Mouse (Mus musculus) kidney, embryonic 16.5 days (tissue): ENCODE measurements at regions not wholly inside any gene's neighbourhood (a gene's known extent, or its start where the extent isn't known, plus 50 kb on each side); places are given as distances from the start of the nearest gene placed in this dataset.
A peak's percentile ranks its signal among the peaks of the same experiment; 100 is the strongest.
"Not testable (repeated sequence)": the region's sequence is repeated elsewhere in the genome, so short reads cannot be mapped to it uniquely, and the experiment has no call there.

Source experiments
- ATAC-seq: fragments of 200-750 bp; cut with Nextera tagmentation; 2 replicates; pipeline ENCODE4 v1.8.0; 2017; ENCODE audit warnings: moderate TSS enrichment; ENCODE audit not compliant: low FRiP score, low TSS enrichment
- H3K27ac ChIP-seq: fragments of 300-500 bp; sonication (generic); 2 replicates; pipeline ENCODE4 v1.5.1; 2014; ENCODE audit warnings: low read length
- H3K27me3 ChIP-seq: fragments of 300-500 bp; sonication (generic); 2 replicates; pipeline ENCODE4 v1.6.1; 2014; ENCODE audit warnings: low read length, control low read depth, mixed read lengths; ENCODE audit not compliant: insufficient read depth
- H3K36me3 ChIP-seq: fragments of 300-500 bp; sonication (generic); 2 replicates; pipeline ENCODE4 v1.6.1; 2014; ENCODE audit warnings: low read length, control low read depth, mixed read lengths; ENCODE audit not compliant: insufficient read depth
- H3K4me1 ChIP-seq: fragments of 300-500 bp; sonication (generic); 2 replicates; pipeline ENCODE4 v1.6.1; 2014; ENCODE audit warnings: low read length, control low read depth, mixed read lengths; ENCODE audit not compliant: insufficient read depth
- H3K4me2 ChIP-seq: fragments of 300-500 bp; sonication (generic); replicated peaks from 2 replicates; pipeline ENCODE4 v1.6.1; 2014; ENCODE audit warnings: low read depth, low read length
- H3K4me3 ChIP-seq: fragments of 300-500 bp; sonication (generic); 2 replicates; pipeline ENCODE4 v1.5.1; 2014; ENCODE audit warnings: mild to moderate bottlenecking, low read length
- H3K9ac ChIP-seq: fragments of 300-500 bp; sonication (generic); replicated peaks from 2 replicates; pipeline ENCODE4 v1.6.1; 2014; ENCODE audit warnings: low read length
- H3K9me3 ChIP-seq: fragments of 300-500 bp; sonication (generic); 2 replicates; pipeline ENCODE4 v1.6.1; 2016; ENCODE audit warnings: low read length, control low read depth
- WGBS: fragments of 180-500 bp; shearing (Covaris S2); extraction: QIAGEN DNeasy Blood & Tissue Kit; methylation state at CpG from one replicate; pipeline ENCODE4 v1.1.7; 2014; 5-methylcytosine and 5-hydroxymethylcytosine counted together

DNA sequence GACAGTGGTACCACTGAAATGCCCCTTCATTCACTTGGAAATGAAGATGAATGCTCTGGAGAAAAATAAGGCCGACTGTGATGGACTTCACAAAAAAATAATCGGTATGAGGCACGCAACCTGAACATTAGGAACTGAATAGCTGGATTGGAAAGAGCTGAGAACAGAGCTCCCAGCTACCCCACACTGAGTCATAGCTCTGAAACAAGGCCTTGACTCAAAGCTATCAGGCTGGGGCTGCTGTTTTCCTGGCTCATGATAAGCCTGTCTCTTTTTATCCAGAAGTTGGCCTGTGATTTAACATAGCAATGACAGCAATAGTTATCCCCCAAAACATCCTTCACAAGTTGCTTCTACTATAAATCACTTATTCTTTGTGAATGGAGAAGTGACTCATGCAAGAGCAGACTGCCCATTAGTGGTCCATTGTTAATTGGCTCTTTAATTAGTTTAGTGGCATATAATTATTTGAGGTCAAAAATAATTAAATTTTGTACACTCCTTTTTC, 306.9 kb upstream of the Hand2 start:
- Histone ChIP-seq H3K4me2 (no peak overlapping the region), H3K27me3 (no peaks in the 10 kb centered on the region), H3K4me3 (no peak overlapping the region), H3K4me1 (no peaks in the 10 kb centered on the region), H3K27ac (no peak overlapping the region), H3K36me3 (no peaks in the 10 kb centered on the region), H3K9me3 (no peaks in the 10 kb centered on the region), H3K9ac (no peak overlapping the region)
- WGBS: 69% methylated on average over 3 of the region's 3 CpGs
- no peak for ATAC-seq

GRCm38 (mm10) chr8:57016329-57016728, 304.5 kb upstream of the Hand2 start:
- Histone ChIP-seq H3K27me3 (no peaks in the 10 kb centered on the region), H3K36me3 (no peaks in the 10 kb centered on the region), H3K4me1 (no peaks in the 10 kb centered on the region), H3K9me3 (no peaks in the 10 kb centered on the region), H3K27ac (no peak overlapping the region), H3K4me3 (no peak overlapping the region), H3K9ac (no peak overlapping the region), H3K4me2 (no peak overlapping the region)
- ATAC-seq: no peak
- 70% methylated on average over 3 of the region's 3 CpGs for WGBS

DNA sequence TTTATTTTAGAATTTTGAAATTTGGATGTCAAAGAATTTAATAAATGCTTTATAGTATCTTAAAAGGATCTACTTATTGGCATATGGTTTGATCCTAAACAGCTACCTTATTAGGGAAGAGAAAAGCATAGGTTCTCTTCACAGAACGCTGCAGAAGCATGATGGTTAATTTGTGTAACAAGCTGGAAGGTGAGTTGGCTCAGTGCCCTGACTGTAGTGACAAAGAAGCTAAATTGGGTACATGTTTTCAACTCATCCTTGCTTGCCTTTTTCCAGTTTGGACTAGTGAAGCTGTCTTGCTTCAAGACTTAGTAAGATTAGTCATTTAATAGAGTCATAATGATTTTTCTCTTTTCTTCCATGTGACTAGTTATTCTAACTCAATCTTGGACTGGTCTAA, 292.7 kb upstream of the Hand2 start:
- H3K9ac ChIP-seq, H3K4me2 ChIP-seq, H3K27ac ChIP-seq, H3K4me1 ChIP-seq, H3K36me3 ChIP-seq, H3K4me3 ChIP-seq, ATAC-seq, H3K9me3 ChIP-seq, H3K27me3 ChIP-seq: not testable (repeated sequence)
- 82% methylated on average over 1 of the region's 1 CpGs for WGBS

DNA sequence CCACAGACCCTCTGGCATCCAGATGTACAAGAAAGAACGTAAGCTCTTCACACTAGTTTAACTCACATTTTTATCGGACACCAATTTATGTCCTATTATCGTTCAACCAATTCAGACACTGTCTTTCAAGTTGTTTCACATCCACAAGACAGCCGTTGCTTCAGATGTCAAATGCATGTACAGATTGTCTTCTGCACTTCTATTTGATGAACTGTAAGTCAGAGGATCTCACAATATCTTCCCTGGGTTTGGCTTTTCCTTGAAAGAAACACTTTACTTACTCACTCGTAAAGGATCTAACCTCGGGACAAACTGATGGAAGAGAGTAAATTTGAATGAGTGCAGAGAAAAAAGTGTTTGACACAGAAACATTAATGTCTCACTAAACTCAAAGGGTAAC, 272.3 kb upstream of the Hand2 start:
- 89% methylated on average over 6 of the region's 6 CpGs for WGBS
- Histone ChIP-seq H3K4me3 (no peak overlapping the region), H3K27ac (no peak overlapping the region)

GRCm38 (mm10) chr8:57048909-57049308, 271.9 kb upstream of the Hand2 start:
- no peak overlapping the region for H3K4me2 ChIP-seq
- H3K4me3 ChIP-seq: no peak overlapping the region
- no peaks in the 10 kb centered on the region for H3K36me3 ChIP-seq
- H3K9ac ChIP-seq: no peak overlapping the region
- no peaks in the 10 kb centered on the region for H3K27me3 ChIP-seq
- no peak overlapping the region for H3K27ac ChIP-seq
- ATAC-seq: no peak
- WGBS: 79% methylated on average over 3 of the region's 3 CpGs
- no peaks in the 10 kb centered on the region for H3K9me3 ChIP-seq
- H3K4me1 ChIP-seq: no peaks in the 10 kb centered on the region

More for the DNA sequence above, 272.3 kb upstream of the Hand2 start:
- no peaks in the 10 kb centered on the region for H3K27me3 ChIP-seq
- H3K4me2 ChIP-seq: no peak overlapping the region
- no peaks in the 10 kb centered on the region for H3K9me3 ChIP-seq
- no peaks in the 10 kb centered on the region for H3K4me1 ChIP-seq
- no peaks in the 10 kb centered on the region for H3K36me3 ChIP-seq
- ATAC-seq: no peak
- H3K9ac ChIP-seq: no peak overlapping the region

DNA sequence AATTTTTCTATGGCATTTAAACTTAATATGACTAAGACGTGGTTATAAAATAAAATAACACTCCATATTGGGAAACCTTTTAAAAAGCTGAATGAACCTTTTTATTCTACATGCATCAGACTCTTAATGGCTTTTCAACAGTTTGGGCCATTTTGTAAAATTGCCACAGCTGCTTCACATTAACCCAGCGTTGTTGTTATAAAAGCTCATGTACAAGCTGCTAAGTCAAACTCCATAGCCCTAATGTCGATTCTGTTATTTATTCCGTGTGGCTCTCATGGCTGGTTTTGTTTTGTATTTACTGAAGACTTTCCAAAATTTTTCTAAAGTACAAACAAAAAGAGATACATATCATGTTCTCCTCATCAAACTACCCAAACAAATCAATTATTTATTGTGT, 268.1 kb upstream of the Hand2 start:
- 64% methylated on average over 4 of the region's 4 CpGs for WGBS

GRCm38 (mm10) chr8:57076995-57077394, 243.8 kb upstream of the Hand2 start:
- no peak overlapping the region for H3K4me2 ChIP-seq
- no peak overlapping the region for H3K27ac ChIP-seq
- no peaks in the 10 kb centered on the region for H3K36me3 ChIP-seq
- ATAC-seq: no peak
- no peaks in the 10 kb centered on the region for H3K27me3 ChIP-seq
- no peaks in the 10 kb centered on the region for H3K4me1 ChIP-seq
- no peaks in the 10 kb centered on the region for H3K9me3 ChIP-seq
- no peak overlapping the region for H3K9ac ChIP-seq
- 89% methylated on average over 8 of the region's 8 CpGs for WGBS
- no peak overlapping the region for H3K4me3 ChIP-seq

More for the DNA sequence above, 268.1 kb upstream of the Hand2 start:
- H3K27ac ChIP-seq: no peak overlapping the region
- no peaks in the 10 kb centered on the region for H3K9me3 ChIP-seq
- no peaks in the 10 kb centered on the region for H3K27me3 ChIP-seq
- no peak overlapping the region for H3K4me2 ChIP-seq
- H3K4me3 ChIP-seq: no peak overlapping the region
- H3K36me3 ChIP-seq: no peaks in the 10 kb centered on the region
- H3K9ac ChIP-seq: no peak overlapping the region
- ATAC-seq: no peak
- H3K4me1 ChIP-seq: no peaks in the 10 kb centered on the region

DNA sequence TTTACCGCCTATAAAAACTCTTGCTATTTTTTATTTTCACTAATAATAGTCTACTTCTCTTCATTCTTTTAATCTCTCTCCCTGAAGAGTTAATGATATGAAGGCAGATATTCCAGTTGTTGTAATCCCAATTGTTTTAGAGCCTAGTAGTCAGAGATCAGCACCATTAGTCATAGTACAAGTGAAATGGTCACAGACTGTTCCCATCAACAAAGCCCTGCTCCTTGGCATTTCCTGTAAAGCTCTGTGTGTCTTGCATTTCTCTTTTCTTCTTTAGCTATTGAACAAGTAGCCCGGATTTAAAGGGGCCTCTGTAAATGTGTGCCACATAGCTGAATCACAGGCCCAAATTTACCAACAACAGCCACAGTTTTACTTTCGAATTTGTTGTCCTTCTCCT, 234.0 kb upstream of the Hand2 start:
- H3K4me1 ChIP-seq: no peaks in the 10 kb centered on the region
- H3K27me3 ChIP-seq: no peaks in the 10 kb centered on the region
- 86% methylated on average over 3 of the region's 3 CpGs for WGBS

GRCm38 (mm10) chr8:57092403-57092802, 228.4 kb upstream of the Hand2 start:
- Histone ChIP-seq H3K4me2 (no peak overlapping the region), H3K4me1 (no peaks in the 10 kb centered on the region), H3K27ac (no peak overlapping the region), H3K9ac (no peak overlapping the region), H3K9me3 (no peaks in the 10 kb centered on the region), H3K36me3 (no peaks in the 10 kb centered on the region), H3K4me3 (no peak overlapping the region), H3K27me3 (no peaks in the 10 kb centered on the region)
- peak; percentile 86 for ATAC-seq
- 52% methylated on average over 4 of the region's 4 CpGs for WGBS

More for the DNA sequence above, 234.0 kb upstream of the Hand2 start:
- no peaks in the 10 kb centered on the region for H3K9me3 ChIP-seq
- no peak for ATAC-seq
- H3K27ac ChIP-seq: no peak overlapping the region
- no peak overlapping the region for H3K4me3 ChIP-seq
- no peak overlapping the region for H3K4me2 ChIP-seq
- no peaks in the 10 kb centered on the region for H3K36me3 ChIP-seq
- H3K9ac ChIP-seq: no peak overlapping the region

DNA sequence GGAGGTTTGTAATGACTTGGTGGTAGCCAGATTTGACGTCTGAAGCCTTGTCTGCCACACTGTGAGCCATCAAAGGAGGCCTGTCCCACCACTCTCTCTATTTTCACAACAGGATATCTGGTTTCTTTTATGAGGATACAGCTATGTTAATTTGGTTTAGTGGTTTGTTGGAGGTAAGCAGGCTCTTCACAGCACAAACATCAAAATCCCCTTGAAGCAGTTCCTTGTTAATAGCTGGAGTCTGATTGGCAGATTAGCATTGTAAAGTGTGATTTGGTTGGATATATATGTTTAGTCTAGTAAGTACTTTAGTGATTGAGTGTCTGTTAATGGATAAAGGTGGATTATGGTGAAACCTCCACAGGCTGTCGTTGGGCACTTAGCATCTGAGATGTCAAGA, 225.6 kb upstream of the Hand2 start:
- no peak overlapping the region for H3K4me2 ChIP-seq
- no peak overlapping the region for H3K9ac ChIP-seq
- no peaks in the 10 kb centered on the region for H3K36me3 ChIP-seq
- H3K4me1 ChIP-seq: no peaks in the 10 kb centered on the region
- no peak overlapping the region for H3K4me3 ChIP-seq
- no peak overlapping the region for H3K27ac ChIP-seq
- H3K9me3 ChIP-seq: no peaks in the 10 kb centered on the region
- no peaks in the 10 kb centered on the region for H3K27me3 ChIP-seq
- 30% methylated on average over 2 of the region's 2 CpGs for WGBS
- ATAC-seq: no peak
